Mouse (Mus musculus) B cell, adult 67 days (primary cell): ENCODE measurements around the gene Hist1h2bf. TPM values are rescaled to one million over a fixed set of nuclear protein-coding genes. Genes with fewer than 3 reads are reported as not detected.

Experiments used
- total RNA-seq, 2 experiments: library from RNA; stranded (reverse); gene quantifications; 4 replicates each; pipeline ENCODE4 v1.2.4; 2023

Hist1h2bf gene
- total RNA-seq, 2 experiments from 2014 or later: 327 to 367 TPM

Other genes with a start within 250 kb of the Hist1h2bf start
- gene Zfp322a, start 205.0 kb downstream of the Hist1h2bf start, total RNA-seq: 10 to 100 TPM; 20.6 to 20.7 TPM
- 10 to 100 TPM; 17.4 to 18.2 TPM for gene Abt1, start 150.3 kb downstream of the Hist1h2bf start, total RNA-seq
- not detected for gene Btn1a1, start 108.3 kb downstream of the Hist1h2bf start, total RNA-seq
- gene Btn2a2, start 85.3 kb downstream of the Hist1h2bf start, total RNA-seq: under 1 TPM; 0.65 to 0.67 TPM
- 100 to 1,000 TPM; 457 TPM for gene Hist1h4h, start 43.1 kb downstream of the Hist1h2bf start, total RNA-seq
- 10 to 100 TPM; 21.3 to 28.8 TPM for gene Hist1h2af, start 40.3 kb downstream of the Hist1h2bf start, total RNA-seq
- 1 to 10 TPM; 1.4 to 6.9 TPM for gene Hist1h3g, start 38.8 kb downstream of the Hist1h2bf start, total RNA-seq
- 10 to 100 TPM; 10.0 to 13.0 TPM for gene Hist1h2bh, start 30.8 kb downstream of the Hist1h2bf start, total RNA-seq
- 100 to 1,000 TPM; 111 to 119 TPM for gene Hist1h3f, start 30.1 kb downstream of the Hist1h2bf start, total RNA-seq
- 10 to 100 TPM; 55.2 to 82.9 TPM for gene Hist1h4f, start 22.5 kb downstream of the Hist1h2bf start, total RNA-seq
- 10 to 100 TPM; 31.1 to 36.2 TPM for gene Hist1h1d, start 20.9 kb downstream of the Hist1h2bf start, total RNA-seq
- 100 to 1,000 TPM; 326 to 342 TPM for gene Hist1h3e, start 11.8 kb downstream of the Hist1h2bf start, total RNA-seq
- gene Hist1h2ae, start 3.0 kb downstream of the Hist1h2bf start, total RNA-seq: 10 to 100 TPM; 29.2 to 42.2 TPM
- 100 to 1,000 TPM; 649 to 669 TPM for gene Hist1h2bg, start 2.8 kb downstream of the Hist1h2bf start, total RNA-seq
- gene Hist1h2ad, start 185 bp upstream of the Hist1h2bf start, total RNA-seq: 10 to 100 TPM; 42.6 to 61.1 TPM
- 10 to 100 TPM; 40.0 to 45.0 TPM for gene Hist1h3d, start 1.6 kb upstream of the Hist1h2bf start, total RNA-seq
- 100 to 1,000 TPM; 183 to 195 TPM for gene Hist1h4d, start 7.4 kb upstream of the Hist1h2bf start, total RNA-seq
- 10 to 100 TPM; 41.6 to 47.3 TPM for gene Hist1h2be, start 46.9 kb upstream of the Hist1h2bf start, total RNA-seq
- gene Hist1h1e, start 48.4 kb upstream of the Hist1h2bf start, total RNA-seq: 100 to 1,000 TPM; 385 to 413 TPM
- gene Hist1h2ac, start 109.8 kb upstream of the Hist1h2bf start, total RNA-seq: 10 to 100 TPM; 12.5 to 15.6 TPM
- 10 to 100 TPM; 24.1 to 30.1 TPM for gene Hist1h2bc, start 110.0 kb upstream of the Hist1h2bf start, total RNA-seq
- under 1 TPM; 0.65 to 0.84 TPM for gene Hist1h1t, start 121.6 kb upstream of the Hist1h2bf start, total RNA-seq
- gene Hist1h4c, start 124.3 kb upstream of the Hist1h2bf start, total RNA-seq: 100 to 1,000 TPM; 222 to 255 TPM
- gene Hfe, start 136.7 kb upstream of the Hist1h2bf start, total RNA-seq: 1 to 10 TPM in 1 of 2 experiments, not detected in 1; 1.9 TPM
- 1,000 to 10,000 TPM in 1 of 2 experiments, 100 to 1,000 TPM in 1; 877 to 1,039 TPM for gene Hist1h1c, start 164.6 kb upstream of the Hist1h2bf start, total RNA-seq
- 1 to 10 TPM; 6.8 to 7.4 TPM for gene Hist1h3c, start 171.4 kb upstream of the Hist1h2bf start, total RNA-seq
- 10 to 100 TPM; 85.2 to 91.3 TPM for gene Hist1h2bb, start 172.5 kb upstream of the Hist1h2bf start, total RNA-seq
- gene Hist1h2ab, start 176.9 kb upstream of the Hist1h2bf start, total RNA-seq: 100 to 1,000 TPM; 102 to 130 TPM
- 10 to 100 TPM; 41.3 to 45.0 TPM for gene Hist1h3b, start 178.1 kb upstream of the Hist1h2bf start, total RNA-seq
- 100 to 1,000 TPM in 1 of 2 experiments, 10 to 100 TPM in 1; 90.1 to 106 TPM for gene Hist1h4b, start 182.8 kb upstream of the Hist1h2bf start, total RNA-seq
- 100 to 1,000 TPM; 142 to 168 TPM for gene Hist1h4a, start 187.0 kb upstream of the Hist1h2bf start, total RNA-seq
- 100 to 1,000 TPM; 448 to 459 TPM for gene Hist1h3a, start 188.2 kb upstream of the Hist1h2bf start, total RNA-seq
- gene Hist1h1a, start 189.5 kb upstream of the Hist1h2bf start, total RNA-seq: 10 to 100 TPM; 39.6 TPM
- gene Trim38, start 195.7 kb upstream of the Hist1h2bf start, total RNA-seq: not detected
- gene Slc17a2, start 232.8 kb upstream of the Hist1h2bf start, total RNA-seq: not detected